Mouse (Mus musculus) hindbrain, embryonic 14.5 days (tissue): Measurements from ENCODE around the gene Ifitm3. TPM values are rescaled to one million over a fixed set of nuclear protein-coding genes. Genes with fewer than 3 reads are reported as not detected.
"Not testable (repeated sequence)": the region's sequence is repeated elsewhere in the genome, so short reads cannot be mapped to it uniquely, and the experiment has no call there.

Source experiments
- ATAC-seq: fragments of 200-750 bp; cut with Nextera tagmentation; 2 replicates; pipeline ENCODE4 v1.8.0; 2017; ENCODE audit warnings: moderate number of reproducible peaks, mild to moderate bottlenecking, moderate TSS enrichment, moderate library complexity; ENCODE audit not compliant: low FRiP score
- DNase-seq: peaks from one replicate; pipeline ENCODE4 v3.0.0-alpha.2; 2015; ENCODE audit warnings: low spot score
- H3K27ac ChIP-seq: fragments of 300-500 bp; sonication (generic); 2 replicates; pipeline ENCODE4 v1.5.1; 2014; ENCODE audit warnings: mild to moderate bottlenecking, moderate library complexity
- H3K27me3 ChIP-seq: fragments of 300-500 bp; sonication (generic); 2 replicates; pipeline ENCODE4 v1.6.1; 2014; ENCODE audit warnings: mild to moderate bottlenecking, low read length, mixed read lengths; ENCODE audit not compliant: control insufficient read depth, insufficient read depth
- H3K36me3 ChIP-seq: fragments of 300-500 bp; sonication (generic); replicated peaks from 2 replicates; pipeline ENCODE4 v1.6.1; 2014; ENCODE audit not compliant: control insufficient read depth, insufficient read depth
- H3K4me1 ChIP-seq: fragments of 300-500 bp; sonication (generic); replicated peaks from 2 replicates; pipeline ENCODE4 v1.6.1; 2014; ENCODE audit warnings: antibody characterized with exemption, low read length, mixed read lengths; ENCODE audit not compliant: control insufficient read depth, insufficient read depth
- H3K4me2 ChIP-seq: fragments of 300-500 bp; sonication (generic); replicated peaks from 2 replicates; pipeline ENCODE4 v1.6.1; 2014; ENCODE audit warnings: mild to moderate bottlenecking, moderate library complexity
- H3K4me3 ChIP-seq: fragments of 300-500 bp; sonication (generic); replicated peaks from 2 replicates; pipeline ENCODE4 v1.5.1; 2014; ENCODE audit warnings: mild to moderate bottlenecking, low read length
- H3K9ac ChIP-seq: fragments of 300-500 bp; sonication (generic); 2 replicates; pipeline ENCODE4 v1.6.1; 2014
- H3K9me3 ChIP-seq: fragments of 300-500 bp; sonication (generic); 2 replicates; pipeline ENCODE4 v1.6.1; 2016; ENCODE audit warnings: low read length; ENCODE audit not compliant: control insufficient read depth
- WGBS: fragments of 180-500 bp; shearing (Covaris S2); extraction: QIAGEN DNeasy Blood & Tissue Kit; methylation state at CpG from one replicate; pipeline ENCODE4 v1.1.7; 2014; 5-methylcytosine and 5-hydroxymethylcytosine counted together
- polyA plus RNA-seq: library from polyadenylated mRNA; unstranded; fragments of >200 nt; fragmentation: Nextera tagmentation; extraction: Ambion mirVana; gene quantifications from 2 replicates; pipeline ENCODE4 v1.2.1, GENCODE M21; 2014

Ifitm3 gene
- polyA plus RNA-seq, 1 experiment from 2014 or later = 45.1 TPM

- WGBS = 87% methylated on average over 20 of the region's 21 CpGs
- Histone ChIP-seq H3K36me3 (no peaks in the 10 kb centered on the region), H3K27me3 (no peaks in the 10 kb centered on the region), H3K4me1 (no peaks in the 10 kb centered on the region), H3K4me2 (no peak overlapping the region), H3K9me3 (no peaks in the 10 kb centered on the region), H3K9ac (no peak overlapping the region), H3K27ac (no peak overlapping the region), H3K4me3 (no peak overlapping the region)
- ATAC-seq (no peak), DNase-seq (no peak)
Observed at GRCm38 (mm10) chr7:141038090-141039032, 27.8 kb upstream of the Ifitm3 start.

GRCm38 (mm10) chr7:141036624-141037023, 26.1 kb upstream of the Ifitm3 start:
- not testable (repeated sequence) for H3K27ac ChIP-seq, H3K9me3 ChIP-seq, H3K9ac ChIP-seq, H3K4me3 ChIP-seq, H3K27me3 ChIP-seq, DNase-seq, H3K4me1 ChIP-seq, ATAC-seq, H3K4me2 ChIP-seq, H3K36me3 ChIP-seq
- WGBS = 88% methylated on average over 1 of the region's 2 CpGs

GRCm38 (mm10) chr7:141032458-141033167, 22.0 kb upstream of the Ifitm3 start:
- 83% methylated on average over 9 of the region's 9 CpGs for WGBS
- H3K36me3 ChIP-seq = no peaks in the 10 kb centered on the region

GRCm38 (mm10) chr7:141030390-141030789, 19.8 kb upstream of the Ifitm3 start:
- H3K4me2 ChIP-seq = no peak overlapping the region
- H3K4me3 ChIP-seq = no peak overlapping the region
- H3K4me1 ChIP-seq = 0 out of 2 replicates have a peak, but pooled peaks cover 2% of the 10 kb centered on the region
- no peak overlapping the region for H3K27ac ChIP-seq
- no peaks in the 10 kb centered on the region for H3K27me3 ChIP-seq
- ATAC-seq (no peak), DNase-seq (no peak)
- no peaks in the 10 kb centered on the region for H3K9me3 ChIP-seq
- 49% methylated on average over 3 of the region's 3 CpGs for WGBS
- no peaks in the 10 kb centered on the region for H3K36me3 ChIP-seq
- H3K9ac ChIP-seq = no peak overlapping the region

More at GRCm38 (mm10) chr7:141032458-141033167, 22.0 kb upstream of the Ifitm3 start:
- DNase-seq (no peak), ATAC-seq (no peak)
- no peaks in the 10 kb centered on the region for H3K9me3 ChIP-seq
- H3K4me3 ChIP-seq = no peak overlapping the region
- H3K27ac ChIP-seq = no peak overlapping the region
- H3K27me3 ChIP-seq = no peaks in the 10 kb centered on the region
- no peak overlapping the region for H3K4me2 ChIP-seq
- no peaks in the 10 kb centered on the region for H3K4me1 ChIP-seq
- no peak overlapping the region for H3K9ac ChIP-seq

GRCm38 (mm10) chr7:141028831-141029230, 18.3 kb upstream of the Ifitm3 start, which contains the start of gene Gm17387:
Gm17387 (plus strand) TSS chr7:141029131.
- no peak within 1 kb of the TSS for H3K9ac ChIP-seq
- DNase-seq (no peak), ATAC-seq (no peak)
- no peaks in the 10 kb centered on the region for H3K36me3 ChIP-seq
- no peak within 1 kb of the TSS for H3K27ac ChIP-seq
- no peaks in the 10 kb centered on the region for H3K27me3 ChIP-seq
- H3K9me3 ChIP-seq = no peaks in the 10 kb centered on the region
- H3K4me1 ChIP-seq = peaks cover 7% of the 10 kb centered on the region; the same call in 1 of the 2 replicates
- WGBS = 100% methylated on average over 2 of the region's 2 CpGs
- H3K4me3 ChIP-seq = no peak within 1 kb of the TSS
- no peak within 1 kb of the TSS for H3K4me2 ChIP-seq

- peak; percentile 21; the same call in 1 of the 2 replicates for ATAC-seq
Observed at GRCm38 (mm10) chr7:141026740-141027098, 16.1 kb upstream of the Ifitm3 start.

GRCm38 (mm10) chr7:141026097-141026739, 15.6 kb upstream of the Ifitm3 start:
- Histone ChIP-seq H3K9me3 (no peaks in the 10 kb centered on the region), H3K27me3 (no peaks in the 10 kb centered on the region), H3K4me2 (no peak overlapping the region), H3K9ac (no peak overlapping the region), H3K4me3 (no peak overlapping the region), H3K27ac (peak overlapping the region; percentile 68), H3K4me1 (peaks cover 7% of the 10 kb centered on the region; the same call in 1 of the 2 replicates), H3K36me3 (no peaks in the 10 kb centered on the region)
- ATAC-seq (peak; percentile 34; the same call in 1 of the 2 replicates), DNase-seq (peak; percentile 33)
- WGBS = 12% methylated on average over 6 of the region's 6 CpGs

More at GRCm38 (mm10) chr7:141026740-141027098, 16.1 kb upstream of the Ifitm3 start:
- DNase-seq = no peak
- no peak overlapping the region for H3K4me2 ChIP-seq
- WGBS = 39% methylated on average over 5 of the region's 5 CpGs
- no peaks in the 10 kb centered on the region for H3K36me3 ChIP-seq
- no peak overlapping the region for H3K4me3 ChIP-seq
- peaks cover 7% of the 10 kb centered on the region; the same call in 1 of the 2 replicates for H3K4me1 ChIP-seq
- H3K9ac ChIP-seq = no peak overlapping the region
- H3K27me3 ChIP-seq = no peaks in the 10 kb centered on the region
- H3K9me3 ChIP-seq = no peaks in the 10 kb centered on the region
- peak overlapping the region; percentile 68 for H3K27ac ChIP-seq

- Histone ChIP-seq H3K36me3 (no peaks in the 10 kb centered on the region), H3K27me3 (no peaks in the 10 kb centered on the region), H3K4me1 (peaks cover 7% of the 10 kb centered on the region; the same call in 1 of the 2 replicates), H3K4me2 (0 out of 2 replicates have a peak overlapping the region, but pooled peaks have one; percentile 5), H3K4me3 (no peak overlapping the region), H3K9me3 (no peaks in the 10 kb centered on the region), H3K27ac (peak overlapping the region; percentile 68), H3K9ac (no peak overlapping the region)
- DNase-seq = peak; percentile 43
- WGBS = 12% methylated on average over 6 of the region's 6 CpGs
- ATAC-seq = peak; percentile 70
Observed at GRCm38 (mm10) chr7:141024865-141025838, 14.6 kb upstream of the Ifitm3 start.
